Mouse (Mus musculus) bone marrow, adult 2 months (tissue): ENCODE results near the gene Cpne2.

ENCODE experiments used
- CTCF ChIP-seq: fragments of 200-500 bp; IDR thresholded peaks from 2 replicates; pipeline ENCODE4 v1.5.1; 2011; ENCODE audit warnings: low read length, control low read depth; ENCODE audit not compliant: control insufficient read depth, insufficient read depth
- POLR2A ChIP-seq: fragments of 200-500 bp; IDR thresholded peaks from 2 replicates; pipeline ENCODE4 v1.6.1; 2011; ENCODE audit warnings: low read depth, mild to moderate bottlenecking, control low read depth, low read length, borderline replicate concordance; ENCODE audit not compliant: control insufficient read depth

GRCm38 (mm10) chr8:94600478-94600877 is 67.7 kb downstream of the Cpne2 start:
- TF ChIP-seq CTCF, result no peak
- TF ChIP-seq POLR2A, result no peak
